Comparison of ENCODE assay signal across 20 mouse cellular contexts in the genomic region with DNA sequence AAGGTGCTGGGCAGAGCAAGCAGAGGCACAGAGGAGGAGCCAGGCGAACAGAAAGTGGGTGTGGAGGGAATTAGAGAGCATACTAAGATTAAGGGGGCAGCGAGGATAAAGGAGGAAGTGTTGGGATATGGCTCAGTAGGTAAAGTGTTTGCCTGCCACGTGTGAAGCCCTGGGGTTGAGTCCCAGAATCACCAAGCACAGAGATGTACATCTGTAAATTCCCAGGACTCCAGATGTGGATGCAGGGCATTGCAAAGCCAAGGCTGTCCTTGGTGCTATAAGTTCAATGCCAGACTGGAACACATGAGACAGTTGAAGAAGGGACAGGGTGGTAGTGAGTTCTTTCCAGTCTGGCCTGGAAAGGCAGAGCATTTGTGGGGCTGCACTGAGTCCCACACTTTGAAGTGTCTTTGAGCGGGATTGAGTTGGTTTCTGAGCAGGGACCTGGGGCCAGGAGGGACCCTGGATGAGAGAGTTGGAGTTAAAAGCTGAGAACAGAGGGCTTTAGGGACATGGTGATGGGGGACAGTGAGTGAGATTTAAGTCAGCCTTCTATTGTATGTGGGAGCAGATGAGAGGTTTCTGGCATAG.
DNase-seq lines count a peak whose midpoint lies in the region; ATAC-seq and TF ChIP-seq lines count a peak whose summit lies in the region.
"Had no signal": no experiment of that assay in that cellular context is flagged by ENCODE, and none has a peak within 500 bp of the region (broad histone marks: within the 10 kb centered on the region; RNA-seq: fewer than 3 reads in every experiment).

No protein-coding gene starts in this region.

- no peak for DNase-seq in forebrain, embryonic 10.5 days (ENCODE audit: extremely low spot score, low spot score)
- no peak for DNase-seq in forebrain, embryonic 14.5 days (ENCODE audit: low spot score)
- peak; percentile 50 for DNase-seq in intestine, embryonic 14.5 days (ENCODE audit: low spot score)
- peak; percentile 29 for DNase-seq in testis, postnatal 10 days (ENCODE audit: low spot score)
- no peak for DNase-seq in testis, postnatal 14 days (ENCODE audit: low spot score)
- DNase-seq in limb, embryonic 10.5 days (ENCODE audit: low spot score), result no peak
- no peak for DNase-seq in urinary bladder, postnatal 36 days (ENCODE audit: low spot score in 2 of 2)
- DNase-seq: adrenal gland, adult 8-10 months; gastrocnemius, postnatal 25 days; layer of hippocampus, adult 9-11 months had no signal

- peaks cover 41% of the 10 kb centered on the region for H3K4me1 ChIP-seq in forebrain, embryonic 10.5 days
- peaks cover 5% of the 10 kb centered on the region; the same call in 1 of the 2 replicates for H3K4me1 ChIP-seq in forebrain, embryonic 14.5 days (ENCODE audit: control insufficient read depth, insufficient read depth, low read length)
- peaks cover 14% of the 10 kb centered on the region for H3K4me1 ChIP-seq in intestine, embryonic 14.5 days (replicated peaks; ENCODE audit: control insufficient read depth, insufficient read depth, low read length)
- no peaks in the 10 kb centered on the region for H3K4me1 ChIP-seq in intestine, postnatal 0 days (replicated peaks; ENCODE audit: control insufficient read depth, insufficient read depth, low read length)
- H3K4me1 ChIP-seq in limb, embryonic 10.5 days, result peaks cover 47% of the 10 kb centered on the region

- WGBS in forebrain, embryonic 10.5 days, result 44% methylated on average over 4 of the region's 4 CpGs
- 55% methylated on average over 4 of the region's 4 CpGs for WGBS in forebrain, embryonic 14.5 days
- WGBS in intestine, embryonic 14.5 days, result 46% methylated on average over 4 of the region's 4 CpGs
- WGBS in intestine, postnatal 0 days, result 48% methylated on average over 4 of the region's 4 CpGs
- WGBS in limb, embryonic 10.5 days, result 48% methylated on average over 4 of the region's 4 CpGs

- H3K36me3 ChIP-seq in forebrain, embryonic 10.5 days (replicated peaks), result no peaks in the 10 kb centered on the region
- H3K36me3 ChIP-seq in forebrain, embryonic 14.5 days (ENCODE audit: control insufficient read depth, insufficient read depth, low read length), result no peaks in the 10 kb centered on the region
- H3K36me3 ChIP-seq in intestine, embryonic 14.5 days (ENCODE audit: control insufficient read depth, insufficient read depth, low read length), result no peaks in the 10 kb centered on the region
- no peaks in the 10 kb centered on the region for H3K36me3 ChIP-seq in intestine, postnatal 0 days (ENCODE audit: control insufficient read depth, insufficient read depth)
- H3K36me3 ChIP-seq in limb, embryonic 10.5 days, result no peaks in the 10 kb centered on the region
- H3K36me3 ChIP-seq: embryonic facial prominence, embryonic 12.5 days; forebrain, embryonic 12.5 days; heart, embryonic 12.5 days; lung, embryonic 15.5 days had no signal

- peaks cover 95% of the 10 kb centered on the region for H3K27me3 ChIP-seq in forebrain, embryonic 10.5 days (ENCODE audit: poor library complexity, severe bottlenecking)
- H3K27me3 ChIP-seq in forebrain, embryonic 14.5 days (replicated peaks; ENCODE audit: control insufficient read depth, insufficient read depth, low read length), result 0 out of 2 replicates have a peak, but pooled peaks cover 3% of the 10 kb centered on the region
- no peaks in the 10 kb centered on the region for H3K27me3 ChIP-seq in intestine, embryonic 14.5 days (replicated peaks; ENCODE audit: control insufficient read depth, insufficient read depth, low read length)
- no peaks in the 10 kb centered on the region for H3K27me3 ChIP-seq in intestine, postnatal 0 days (replicated peaks; ENCODE audit: control insufficient read depth, insufficient read depth, low read length)
- peaks cover 18% of the 10 kb centered on the region; the same call in 1 of the 2 replicates for H3K27me3 ChIP-seq in limb, embryonic 10.5 days (ENCODE audit: low read depth, poor library complexity, severe bottlenecking)
- H3K27me3 ChIP-seq: CH12.LX; lung, embryonic 15.5 days had no signal

- H3K4me2 ChIP-seq in forebrain, embryonic 14.5 days (ENCODE audit: low read length), result no peak overlapping the region
- H3K4me2 ChIP-seq in intestine, embryonic 14.5 days (ENCODE audit: low read length), result no peak overlapping the region
- no peak overlapping the region for H3K4me2 ChIP-seq in intestine, postnatal 0 days (replicated peaks; ENCODE audit: low read depth)
- H3K4me2 ChIP-seq: embryonic facial prominence, embryonic 12.5 days; forebrain, embryonic 12.5 days; heart, embryonic 12.5 days; lung, embryonic 15.5 days; midbrain, embryonic 11.5 days had no signal

- ATAC-seq in forebrain, embryonic 14.5 days, result no peak
- ATAC-seq in intestine, embryonic 14.5 days (replicated peaks; ENCODE audit: low FRiP score, low TSS enrichment, low read depth), result no peak
- no peak for ATAC-seq in intestine, postnatal 0 days
- ATAC-seq: intestine, embryonic 16.5 days had no signal

- TF ChIP-seq CTCF in intestine, postnatal 0 days (IDR thresholded peaks at IDR 0.05; ENCODE audit: low read depth), result no peak

- 0 out of 2 replicates have a peak overlapping the region, but pooled peaks have one; percentile 15 for H3K27ac ChIP-seq in forebrain, embryonic 10.5 days
- no peak overlapping the region for H3K27ac ChIP-seq in forebrain, embryonic 14.5 days (ENCODE audit: low read depth, low read length)
- no peak overlapping the region for H3K27ac ChIP-seq in intestine, embryonic 14.5 days (ENCODE audit: low read depth)
- H3K27ac ChIP-seq in intestine, postnatal 0 days (ENCODE audit: low read depth, low read length), result no peak overlapping the region
- H3K27ac ChIP-seq in limb, embryonic 10.5 days, result peak overlapping the region; percentile 46
- H3K27ac ChIP-seq: embryonic facial prominence, embryonic 12.5 days; forebrain, embryonic 12.5 days; hindbrain, postnatal 0 days; lung, embryonic 15.5 days had no signal

- H3K9me3 ChIP-seq in forebrain, embryonic 10.5 days, result no peaks in the 10 kb centered on the region
- no peaks in the 10 kb centered on the region for H3K9me3 ChIP-seq in forebrain, embryonic 14.5 days (replicated peaks; ENCODE audit: control insufficient read depth, low read length)
- no peaks in the 10 kb centered on the region for H3K9me3 ChIP-seq in intestine, embryonic 14.5 days (ENCODE audit: control insufficient read depth, low read length)
- H3K9me3 ChIP-seq in intestine, postnatal 0 days (ENCODE audit: control insufficient read depth), result no peaks in the 10 kb centered on the region
- no peaks in the 10 kb centered on the region for H3K9me3 ChIP-seq in limb, embryonic 10.5 days (replicated peaks)
- H3K9me3 ChIP-seq: embryonic facial prominence, embryonic 12.5 days; forebrain, embryonic 12.5 days; heart, embryonic 12.5 days; lung, embryonic 15.5 days had no signal

- H3K4me3 ChIP-seq in forebrain, embryonic 10.5 days, result no peak overlapping the region
- H3K4me3 ChIP-seq in forebrain, embryonic 14.5 days (ENCODE audit: low read depth, low read length), result no peak overlapping the region
- no peak overlapping the region for H3K4me3 ChIP-seq in intestine, embryonic 14.5 days (ENCODE audit: low read depth, low read length)
- no peak overlapping the region for H3K4me3 ChIP-seq in intestine, postnatal 0 days (ENCODE audit: low read depth, low read length)
- no peak overlapping the region for H3K4me3 ChIP-seq in limb, embryonic 10.5 days
- H3K4me3 ChIP-seq: embryonic facial prominence, embryonic 12.5 days; forebrain, embryonic 12.5 days; heart, embryonic 12.5 days; lung, embryonic 15.5 days; myocyte had no signal

- no peak overlapping the region for H3K9ac ChIP-seq in forebrain, embryonic 14.5 days (ENCODE audit: low read length)
- H3K9ac ChIP-seq in intestine, embryonic 14.5 days (ENCODE audit: low read length), result no peak overlapping the region
- no peak overlapping the region for H3K9ac ChIP-seq in intestine, postnatal 0 days (ENCODE audit: low read depth, low read length)
- H3K9ac ChIP-seq: embryonic facial prominence, embryonic 12.5 days; forebrain, embryonic 12.5 days; heart, embryonic 12.5 days; lung, embryonic 15.5 days had no signal

Comparison
In these comparisons a context has a peak if more than half of its experiments do, and no peak if none do; other contexts are left out.
1. DNase-seq: peak in intestine, embryonic 14.5 days (single experiment) and testis, postnatal 10 days (single experiment); none in forebrain, embryonic 10.5 days (single experiment), forebrain, embryonic 14.5 days (single experiment), testis, postnatal 14 days (single experiment), limb, embryonic 10.5 days (single experiment) and urinary bladder, postnatal 36 days (0 of 2).
2. H3K27ac ChIP-seq: peak in forebrain, embryonic 10.5 days (single experiment) and limb, embryonic 10.5 days (single experiment); none in forebrain, embryonic 14.5 days (single experiment), intestine, embryonic 14.5 days (single experiment) and intestine, postnatal 0 days (single experiment).